Mouse (Mus musculus): ENCODE measurements around the gene Lgi2.
A peak's percentile ranks its signal among the peaks of the same experiment; 100 is the strongest.

Gene Lgi2

DNA sequence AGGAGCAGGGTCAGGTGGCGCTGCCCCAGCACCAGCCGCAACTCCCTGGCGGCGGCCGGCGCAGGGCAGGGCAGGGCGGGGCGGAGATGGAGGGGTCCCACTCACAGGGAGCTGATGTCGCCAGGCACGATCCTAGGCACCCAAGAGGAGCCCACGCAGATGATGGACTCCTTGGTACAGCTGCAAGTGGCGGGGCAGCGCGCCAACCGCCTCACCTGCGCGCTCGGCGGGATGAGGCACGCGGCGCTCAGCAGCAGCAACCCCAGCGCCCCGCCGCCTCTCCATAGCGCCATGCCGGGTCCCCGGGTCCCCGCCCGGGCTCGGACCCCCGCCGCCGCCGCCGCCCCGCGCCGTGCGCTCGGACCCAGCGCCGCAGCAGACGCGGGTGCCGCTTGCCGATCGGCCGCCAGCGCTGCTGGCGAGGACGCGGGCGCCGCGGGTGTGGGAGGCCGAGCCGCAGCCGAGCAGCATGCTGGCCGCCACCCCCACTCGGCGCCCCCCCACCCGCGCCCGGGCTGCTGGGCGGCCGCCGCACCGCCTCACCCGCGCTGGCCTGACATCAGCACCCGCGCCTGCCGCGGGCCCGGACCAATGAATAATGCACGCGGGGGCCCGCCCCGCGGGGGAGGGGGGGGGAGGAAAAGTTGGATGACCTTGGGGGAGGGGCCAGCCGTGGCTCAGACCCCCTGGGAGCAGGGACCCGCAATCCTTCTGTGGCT is at the start of gene Lgi2:
Gene Lgi2, minus strand, starts transcription at position 650 of the 719 bp plus-strand sequence.
- peak; percentile 8 to 39 for DNase-seq (ENCODE audit: inconsistent age in 2 of 2, low spot score in 1 of 2)

DNA sequence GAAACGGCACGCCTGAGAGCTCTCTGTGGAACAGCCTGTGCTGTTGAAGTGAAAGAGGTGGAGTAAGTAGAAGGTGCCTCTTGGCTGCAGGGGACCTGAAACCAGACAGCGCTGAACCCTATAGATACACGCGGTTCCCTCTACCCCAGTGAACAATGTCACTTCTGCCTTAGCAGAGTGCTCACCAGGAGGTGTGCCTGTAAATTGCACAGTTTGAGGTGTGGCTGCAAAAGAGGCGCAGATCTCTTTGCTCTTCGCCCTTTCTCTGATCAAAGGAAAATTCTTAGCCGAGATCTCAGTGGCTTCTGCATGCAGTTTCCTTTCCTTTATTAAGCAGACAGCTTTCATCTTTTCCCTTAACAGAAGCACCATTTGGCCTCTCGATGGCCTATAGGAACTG is 49.2 kb upstream of the Lgi2 start:
- no peak for DNase-seq (ENCODE audit: inconsistent age in 2 of 2, low spot score in 1 of 2)

DNA sequence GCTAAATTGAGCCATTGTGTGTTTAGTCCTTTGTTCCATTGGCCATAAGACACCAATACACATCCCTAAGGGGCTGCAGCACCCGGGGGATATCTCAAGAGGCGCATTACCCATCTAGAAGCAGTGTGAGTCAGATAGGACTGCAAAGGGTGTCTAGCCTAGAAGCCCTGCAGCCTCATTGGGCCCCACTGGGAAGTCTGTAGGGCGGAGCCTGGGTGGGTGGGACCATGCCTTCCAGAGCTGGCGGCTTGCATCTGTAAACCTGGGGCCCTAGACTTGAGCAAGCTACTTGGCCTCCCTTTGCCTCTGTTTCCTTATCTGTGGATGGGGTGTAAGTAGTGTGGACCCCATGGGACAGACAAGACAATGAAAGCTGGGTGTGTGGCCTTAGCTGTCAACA is 48.4 kb upstream of the Lgi2 start:
- no peak for DNase-seq (ENCODE audit: inconsistent age in 2 of 2, low spot score in 1 of 2)

DNA sequence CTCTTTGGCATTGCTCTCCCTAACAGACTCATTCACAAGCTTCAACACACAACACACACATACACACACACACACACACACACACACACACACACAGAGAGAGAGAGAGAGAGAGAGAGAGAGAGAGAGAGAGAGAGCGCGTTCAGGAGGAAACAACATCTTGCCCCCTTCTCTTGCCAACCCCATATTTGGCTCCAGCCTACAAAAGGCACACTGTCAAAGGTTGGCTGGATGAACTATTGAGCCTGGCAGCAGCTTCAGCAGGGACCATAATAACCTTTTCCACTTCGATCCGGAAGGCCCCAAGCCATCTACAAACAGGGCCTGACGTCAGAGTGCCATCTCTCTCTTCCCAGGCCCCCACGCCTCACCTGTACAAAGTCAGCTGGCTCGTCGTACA is 46.5 kb upstream of the Lgi2 start:
- DNase-seq (ENCODE audit: inconsistent age in 2 of 2, low spot score in 1 of 2) = no peak

DNA sequence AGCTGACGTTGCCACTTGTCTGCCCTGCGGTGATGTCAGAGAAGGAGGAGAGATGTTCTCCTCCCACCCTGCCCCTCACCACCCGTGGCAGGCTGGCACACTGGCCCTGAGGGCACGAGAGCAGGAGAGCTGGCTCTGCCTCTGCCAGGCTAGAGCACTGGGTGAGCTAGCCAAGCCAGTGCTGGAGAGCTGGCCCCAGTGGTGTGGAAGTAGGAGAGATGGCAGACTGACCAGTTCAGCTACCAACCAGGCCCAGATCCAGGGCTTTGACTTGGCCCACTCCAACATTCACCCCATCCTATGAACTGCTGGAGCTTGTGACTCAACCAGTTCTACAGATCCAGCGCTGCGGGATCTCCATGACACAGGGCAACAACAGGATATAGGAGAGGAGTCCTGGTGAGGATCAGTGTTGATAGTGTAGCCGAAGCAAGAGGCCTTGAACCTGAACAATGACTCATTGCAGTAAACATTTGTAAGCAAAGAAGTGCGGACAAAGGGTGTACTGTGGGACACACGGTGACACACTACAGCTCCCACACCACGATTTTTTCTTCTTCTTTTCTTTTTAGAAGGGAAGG is 45.1 kb upstream of the Lgi2 start:
- DNase-seq (ENCODE audit: inconsistent age in 2 of 2, low spot score in 1 of 2) = no peak

DNA sequence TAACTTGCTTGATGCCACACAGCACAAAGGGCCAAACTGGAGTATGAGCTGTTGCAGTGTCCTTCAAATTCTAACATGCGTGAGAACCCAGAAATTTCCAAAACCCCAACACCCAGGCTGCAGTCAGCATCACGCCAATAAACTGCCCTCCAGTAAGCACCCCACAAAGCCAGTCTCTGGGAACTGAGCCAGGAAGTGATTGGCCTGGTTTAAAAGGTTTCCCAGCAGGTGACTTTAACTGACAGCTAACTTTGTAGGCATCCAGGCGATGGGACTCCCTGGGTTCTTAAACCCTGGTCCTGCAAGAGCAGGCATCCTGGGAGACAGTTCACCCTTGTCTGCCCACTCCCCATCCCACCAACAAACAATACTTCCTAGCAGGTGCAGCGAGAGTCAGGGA is 44.0 kb upstream of the Lgi2 start:
- DNase-seq (ENCODE audit: inconsistent age in 2 of 2, low spot score in 1 of 2) = no peak

DNA sequence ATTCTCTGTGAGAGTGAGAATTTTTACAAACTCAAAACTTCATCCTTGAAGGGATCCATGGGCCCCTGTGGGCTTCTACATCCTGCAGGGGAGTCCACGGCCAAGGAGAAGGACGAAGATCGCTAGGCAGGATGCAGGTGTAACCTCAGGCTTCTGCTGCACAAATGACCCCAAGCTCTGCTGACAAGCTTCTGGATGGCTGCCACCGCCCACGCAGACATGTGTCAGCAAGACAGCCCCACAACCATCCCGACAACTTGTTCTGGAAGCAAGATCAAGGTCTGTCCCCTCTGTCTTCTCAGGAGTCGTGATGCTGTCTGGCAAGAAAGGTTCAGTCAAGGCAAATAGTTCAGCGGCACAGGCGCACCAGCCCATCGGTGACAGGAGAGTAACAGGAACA is 43.4 kb upstream of the Lgi2 start:
- no peak for DNase-seq (ENCODE audit: inconsistent age in 2 of 2, low spot score in 1 of 2)

DNA sequence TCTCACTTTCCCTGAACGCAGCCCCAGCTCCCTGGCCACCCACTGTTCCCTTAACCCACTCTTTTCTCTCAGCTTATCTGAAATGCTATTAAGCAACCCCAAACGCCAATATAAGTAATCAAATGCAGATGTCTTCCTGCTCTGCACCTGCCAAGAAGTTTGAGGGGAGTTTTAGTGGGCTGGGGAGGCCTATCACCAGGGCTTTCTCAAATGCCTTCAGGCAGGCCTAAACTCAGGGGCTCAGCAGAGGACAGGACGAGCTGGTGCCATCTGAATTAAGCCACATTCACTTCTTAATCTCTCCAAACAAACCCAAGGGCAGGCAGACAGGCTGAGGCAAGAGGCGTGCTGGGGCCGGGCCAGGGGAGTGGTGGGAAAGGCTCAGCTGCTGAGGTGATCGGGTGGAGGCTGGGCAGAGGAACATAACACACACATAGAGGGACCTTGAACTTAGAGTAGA is 38.4 kb upstream of the Lgi2 start:
- no peak for DNase-seq (ENCODE audit: inconsistent age in 2 of 2, low spot score in 1 of 2)

DNA sequence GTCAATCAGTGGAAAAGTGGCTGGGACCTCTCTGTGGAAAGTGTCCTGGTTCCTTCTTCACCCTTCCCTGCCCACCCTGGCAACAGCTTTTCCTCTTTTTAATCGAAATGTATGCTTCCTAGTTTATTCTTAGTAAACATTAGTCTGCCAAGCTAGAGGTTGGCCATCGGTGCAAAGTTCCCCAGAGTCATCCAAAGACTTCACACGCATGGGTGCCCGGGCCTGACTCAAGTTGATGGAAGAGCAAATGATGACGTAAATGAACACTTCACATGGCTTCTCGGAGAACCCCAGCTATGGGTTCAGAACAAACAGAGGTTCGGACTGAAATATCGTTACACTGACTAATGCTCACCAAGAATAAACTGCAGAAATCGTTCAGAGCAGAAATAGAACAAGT is 24.4 kb upstream of the Lgi2 start:
- no peak for DNase-seq (ENCODE audit: inconsistent age in 2 of 2, low spot score in 1 of 2)

DNA sequence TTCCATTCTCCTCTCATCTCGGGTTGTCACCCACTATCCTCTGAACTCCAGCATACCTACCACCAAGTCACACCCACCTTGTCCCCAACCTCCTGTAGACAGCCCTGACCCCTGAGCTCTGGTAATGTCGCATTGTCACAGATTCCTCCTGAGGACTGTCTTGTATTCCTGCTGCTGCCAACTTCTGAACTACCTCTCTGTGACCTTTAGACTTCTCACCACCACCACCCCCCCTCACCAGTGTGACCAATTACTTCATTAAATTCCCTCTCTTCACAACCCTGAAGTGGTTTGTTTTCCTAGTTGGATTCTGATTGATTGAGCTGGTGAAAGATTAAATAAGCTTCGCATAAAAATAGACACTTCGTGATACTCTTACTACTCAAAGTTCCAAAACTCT is 22.4 kb upstream of the Lgi2 start:
- no peak for DNase-seq (ENCODE audit: inconsistent age in 2 of 2, low spot score in 1 of 2)

DNA sequence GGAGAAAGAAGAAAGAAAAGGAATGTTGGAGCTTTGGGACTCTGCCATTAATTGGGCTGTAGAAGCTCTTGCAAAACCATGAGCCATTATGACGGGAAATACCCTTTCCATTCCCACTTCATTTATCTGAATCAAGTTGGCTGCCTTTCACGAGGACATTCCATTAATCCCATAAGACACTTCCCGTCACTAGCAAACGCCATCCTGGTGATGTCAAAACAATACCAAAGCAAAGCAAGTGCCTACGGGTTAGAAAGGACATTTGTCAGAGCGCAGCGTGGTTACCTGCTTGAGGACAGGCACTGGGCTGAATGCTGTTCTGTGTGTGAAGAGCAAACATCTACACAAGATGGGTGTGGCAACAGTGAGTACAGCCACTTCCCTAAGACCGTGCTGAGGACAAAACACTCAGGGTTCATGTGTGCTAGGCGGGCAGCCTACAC is 21.1 kb upstream of the Lgi2 start:
- no peak for DNase-seq (ENCODE audit: inconsistent age in 2 of 2, low spot score in 1 of 2)

DNA sequence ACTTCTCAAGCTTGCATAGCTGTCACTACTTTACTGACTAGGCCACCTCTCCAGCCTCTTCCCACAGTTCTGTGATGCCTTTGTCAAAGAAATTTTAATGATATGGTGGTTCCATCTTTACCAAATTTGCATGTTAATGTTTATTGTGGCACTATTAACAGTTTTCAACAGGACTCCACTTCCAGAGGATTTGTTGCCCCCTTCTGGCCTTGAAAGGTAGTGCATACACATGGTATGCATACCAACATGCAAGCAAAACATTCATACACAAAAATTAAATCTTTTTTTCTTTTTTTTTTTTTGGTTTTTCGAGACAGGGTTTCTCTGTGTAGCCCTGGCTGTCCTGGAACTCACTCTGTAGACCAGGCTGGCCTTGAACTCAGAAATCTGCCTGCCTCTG is 6.3 kb upstream of the Lgi2 start:
- DNase-seq (ENCODE audit: inconsistent age in 2 of 2, low spot score in 1 of 2) = no peak

DNA sequence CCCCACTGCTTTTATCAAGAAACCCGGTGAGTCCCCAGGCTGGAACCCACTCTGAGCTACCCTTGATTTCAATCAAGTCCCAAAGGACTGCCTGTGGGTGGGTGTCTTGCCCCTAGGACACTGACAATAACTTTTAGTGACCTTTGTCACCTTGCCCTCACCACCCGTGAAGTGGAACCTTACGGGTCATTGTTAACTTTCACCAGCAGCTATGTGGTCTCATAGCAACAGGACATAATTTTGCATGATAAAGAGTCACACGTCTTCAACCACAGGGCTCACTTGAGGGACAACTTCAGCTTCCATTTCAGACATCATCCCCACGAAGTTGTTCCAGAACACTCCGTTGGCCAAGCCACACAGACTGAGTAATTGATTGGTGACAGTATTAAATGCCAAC is 4.5 kb upstream of the Lgi2 start:
- no peak for DNase-seq (ENCODE audit: inconsistent age in 2 of 2, low spot score in 1 of 2)

DNA sequence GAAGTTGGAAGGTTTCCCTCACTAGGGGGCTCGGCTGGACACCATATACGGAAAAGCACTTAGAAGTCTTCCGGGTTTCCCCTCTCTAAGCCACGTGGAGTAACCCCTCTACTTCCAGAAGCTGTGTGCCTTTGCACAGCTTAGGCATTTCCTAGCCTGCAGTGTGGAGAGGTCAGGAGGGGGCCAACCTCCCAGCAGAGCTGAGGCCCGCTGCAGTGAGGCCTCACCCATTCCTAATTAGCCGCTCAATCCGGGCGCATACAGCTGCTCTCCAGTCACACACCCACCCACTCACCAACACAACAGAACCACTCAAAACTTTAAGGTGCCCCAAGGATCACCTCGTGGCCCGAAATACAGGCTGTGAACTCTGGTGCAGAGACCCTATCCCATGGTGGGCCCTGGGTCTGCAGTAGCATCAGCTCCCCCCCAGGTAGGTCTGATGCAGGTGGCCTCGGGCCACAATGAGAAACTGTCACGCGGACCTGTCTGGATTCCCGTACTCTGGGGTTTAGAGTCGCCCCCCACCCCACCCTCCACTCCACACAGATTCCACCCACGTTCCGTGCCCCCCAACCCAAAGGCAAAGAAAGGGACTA is 949 bp downstream of the Lgi2 start:
- DNase-seq (ENCODE audit: inconsistent age in 2 of 2, low spot score in 1 of 2) = no peak

DNA sequence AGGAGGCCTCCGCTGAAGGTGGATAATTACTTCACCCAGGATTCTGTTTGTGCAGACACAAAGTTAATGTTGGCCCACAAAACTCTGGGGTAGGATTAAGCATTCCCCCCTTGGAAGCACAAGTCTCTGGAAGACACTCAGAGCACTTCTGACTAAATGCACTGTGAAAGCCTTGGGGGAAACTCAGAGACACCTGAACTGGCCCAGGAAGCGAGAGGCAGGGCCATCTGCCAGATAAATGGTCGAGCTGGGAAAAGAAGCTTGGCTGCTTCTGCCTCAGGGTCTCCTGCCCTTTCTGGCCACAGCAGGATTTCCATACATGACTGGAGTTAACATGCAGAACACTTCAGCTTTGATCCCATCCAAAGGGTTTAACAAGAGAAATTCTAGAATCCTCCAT is 1.9 kb downstream of the Lgi2 start:
- DNase-seq (ENCODE audit: inconsistent age in 2 of 2, low spot score in 1 of 2) = no peak

DNA sequence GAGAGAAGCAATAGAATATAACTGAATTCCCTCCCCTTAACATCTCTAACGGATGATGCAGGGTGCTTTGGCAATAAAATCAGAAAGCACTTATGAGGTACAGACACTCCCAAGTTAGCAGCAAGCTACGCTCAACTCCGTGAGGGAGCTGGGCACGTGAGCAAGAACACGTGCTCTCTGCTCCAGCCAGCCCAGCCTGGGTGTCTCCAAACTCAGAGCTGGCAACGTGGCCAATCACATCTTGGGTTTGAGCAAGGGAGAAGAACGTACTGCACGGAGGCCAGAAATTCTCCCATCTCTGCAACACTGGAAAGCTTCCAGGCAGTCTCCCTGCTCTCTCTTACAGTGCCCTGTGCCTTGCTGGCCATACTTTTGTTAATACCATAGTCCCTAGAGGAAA is 6.0 kb downstream of the Lgi2 start:
- no peak for DNase-seq (ENCODE audit: inconsistent age in 2 of 2, low spot score in 1 of 2)

DNA sequence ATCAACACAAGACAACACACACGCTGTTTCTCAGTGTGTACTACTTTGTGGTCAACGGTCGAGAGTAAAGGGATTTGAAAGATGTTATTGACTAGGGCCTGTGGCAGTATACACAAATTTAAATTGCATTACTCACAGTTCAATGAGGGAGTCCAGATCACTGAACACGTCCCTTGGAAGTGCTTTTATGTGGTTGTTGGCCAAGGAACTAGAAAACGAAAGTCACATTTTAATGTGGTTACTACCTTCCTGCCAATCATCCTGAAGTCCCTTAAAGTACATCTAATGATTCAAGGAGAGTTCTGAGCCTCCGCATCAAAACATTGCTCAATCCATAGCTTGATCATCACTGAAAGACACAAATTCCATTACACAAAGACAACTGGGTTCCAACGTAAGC is 10.7 kb downstream of the Lgi2 start:
- no peak for DNase-seq (ENCODE audit: inconsistent age in 2 of 2, low spot score in 1 of 2)

DNA sequence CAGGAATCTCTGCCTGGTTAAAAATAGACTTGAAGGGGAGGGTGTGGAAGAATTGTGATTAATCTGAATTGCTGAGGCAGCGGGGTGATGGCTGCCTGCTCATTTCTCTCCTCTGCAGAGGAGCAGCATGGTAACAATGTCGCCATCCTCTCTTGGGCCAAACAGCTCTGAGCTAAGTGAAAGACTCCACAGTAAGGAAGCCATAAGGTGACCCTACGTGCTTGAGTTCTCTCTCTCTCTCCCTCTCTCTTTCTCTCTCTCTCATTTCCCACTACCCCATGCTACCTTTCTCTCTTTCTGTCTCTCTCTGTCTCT is 15.0 kb downstream of the Lgi2 start:
- no peak for DNase-seq (ENCODE audit: inconsistent age in 2 of 2, low spot score in 1 of 2)

DNA sequence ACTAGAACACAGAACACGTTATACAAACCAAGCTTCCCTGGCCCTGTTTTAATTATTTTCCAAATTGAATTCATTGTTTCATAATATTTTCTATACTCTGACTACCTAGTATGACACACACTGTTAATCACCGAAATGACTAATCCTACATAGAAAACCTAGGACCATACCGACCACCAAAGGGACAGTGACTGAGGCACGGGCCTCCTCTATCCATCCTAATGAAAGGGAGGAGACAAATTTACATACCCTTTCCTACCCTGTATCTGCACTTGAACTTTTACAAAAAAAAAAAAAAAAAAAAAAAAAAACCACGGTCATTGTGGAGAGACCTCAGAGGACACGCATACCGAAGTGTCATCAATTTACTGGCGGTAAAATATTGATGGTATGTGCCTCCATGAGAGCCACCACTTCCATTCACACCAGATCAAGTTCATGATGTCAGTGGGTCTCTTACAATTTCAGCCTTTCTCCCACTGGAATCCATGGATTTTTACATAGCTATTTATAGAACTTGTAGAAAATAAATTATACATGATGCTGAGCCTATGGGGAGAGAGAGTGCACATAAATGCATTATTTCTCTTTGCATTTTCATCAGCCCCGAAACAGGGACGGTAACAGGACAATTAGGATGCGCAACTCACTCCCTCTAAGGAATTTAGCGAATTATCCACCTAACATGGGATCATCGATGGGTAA is 15.5 kb downstream of the Lgi2 start:
- no peak for DNase-seq (ENCODE audit: inconsistent age in 2 of 2, low spot score in 1 of 2)

DNA sequence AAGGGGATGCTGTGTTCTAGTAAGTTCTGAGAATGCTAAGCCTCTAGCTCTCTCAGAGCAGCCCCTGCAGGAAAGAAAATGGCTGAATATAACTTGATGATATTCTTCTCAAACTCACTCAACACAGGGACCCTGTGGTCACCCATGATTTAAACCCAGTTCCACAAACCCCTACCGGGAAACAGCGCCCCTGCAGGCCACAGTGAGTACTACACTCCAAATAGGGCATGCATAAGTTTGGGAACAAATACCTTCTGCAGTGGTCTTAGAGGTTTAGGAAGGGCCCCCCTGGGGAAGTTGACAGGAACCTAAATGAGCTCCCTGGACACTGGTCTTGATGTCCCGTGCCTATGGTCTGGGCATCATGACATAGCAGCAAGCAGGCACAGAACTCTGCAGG is 19.3 kb downstream of the Lgi2 start:
- peak in 1 of 2 experiments; percentile 33 for DNase-seq (ENCODE audit: inconsistent age in 2 of 2, low spot score in 1 of 2)

DNA sequence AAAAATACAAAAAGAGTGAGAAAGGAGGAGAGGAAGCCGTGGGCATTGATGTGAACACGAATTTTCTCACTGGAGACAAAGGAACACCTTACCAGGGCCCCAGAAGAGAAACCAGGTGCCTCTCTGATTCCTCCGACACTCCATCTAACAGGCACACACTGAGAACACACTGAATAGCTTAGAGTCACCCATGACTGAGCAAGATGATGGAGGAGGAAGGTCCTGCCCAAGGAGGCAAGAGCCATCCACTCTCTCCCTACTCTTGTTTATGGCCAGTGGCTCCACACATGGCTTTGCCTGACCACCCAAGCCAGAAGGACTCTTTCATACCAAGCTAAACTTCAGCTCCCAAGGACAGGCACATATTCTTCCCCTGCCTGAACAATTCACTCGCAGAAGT is 22.5 kb downstream of the Lgi2 start:
- no peak for DNase-seq (ENCODE audit: inconsistent age in 2 of 2, low spot score in 1 of 2)

DNA sequence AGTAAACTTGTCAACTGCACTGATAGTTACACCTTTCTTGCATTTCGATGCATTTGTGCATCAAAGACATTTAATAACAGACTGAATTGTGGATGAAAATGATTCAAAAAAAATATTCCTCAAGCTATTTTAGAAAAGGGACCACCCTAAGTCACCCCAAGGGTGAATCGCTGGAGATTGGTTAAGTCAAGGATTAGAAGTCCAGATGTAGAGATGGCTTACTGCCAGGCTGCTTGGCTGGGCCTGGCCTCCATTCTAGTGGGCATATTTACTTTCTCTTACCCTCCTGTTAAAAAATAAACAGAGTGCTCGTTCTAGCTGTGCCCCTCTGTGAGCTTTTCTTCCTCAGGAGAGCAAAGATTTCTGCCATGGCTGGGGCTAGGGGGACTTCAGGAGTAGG is 26.1 kb downstream of the Lgi2 start:
- no peak for DNase-seq (ENCODE audit: inconsistent age in 2 of 2, low spot score in 1 of 2)
